Mouse (Mus musculus) retina, embryonic 14.5 days (tissue): ENCODE measurements at regions not wholly inside any gene's neighbourhood (a gene's known extent, or its start where the extent isn't known, plus 50 kb on each side); places are given as distances from the start of the nearest gene placed in this dataset.
A peak's percentile ranks its signal among the peaks of the same experiment; 100 is the strongest.

Experiments
- DNase-seq: peaks from one replicate; pipeline ENCODE4 v3.0.0-alpha.2; 2015; ENCODE audit warnings: low spot score

DNA sequence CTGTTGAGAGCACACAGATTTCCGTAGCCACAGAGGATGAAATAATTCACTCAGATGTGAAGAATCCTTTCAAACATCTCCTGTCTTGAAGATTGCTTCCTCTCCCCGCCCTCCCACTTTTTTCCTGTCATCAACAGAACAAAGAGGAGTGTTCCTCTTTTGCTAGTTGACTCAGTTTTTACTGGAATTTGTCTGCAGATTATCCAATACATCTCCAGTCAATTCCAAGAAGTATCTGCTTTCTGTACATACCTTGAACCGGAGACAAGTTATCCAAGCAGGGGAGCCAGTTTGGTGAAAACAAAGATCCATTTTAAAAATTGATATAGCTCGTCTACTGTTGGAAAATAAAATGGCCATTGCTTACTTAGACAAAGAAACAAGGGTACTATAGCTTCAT, 328.5 kb downstream of the Ttll7 start:
- DNase-seq: no peak

DNA sequence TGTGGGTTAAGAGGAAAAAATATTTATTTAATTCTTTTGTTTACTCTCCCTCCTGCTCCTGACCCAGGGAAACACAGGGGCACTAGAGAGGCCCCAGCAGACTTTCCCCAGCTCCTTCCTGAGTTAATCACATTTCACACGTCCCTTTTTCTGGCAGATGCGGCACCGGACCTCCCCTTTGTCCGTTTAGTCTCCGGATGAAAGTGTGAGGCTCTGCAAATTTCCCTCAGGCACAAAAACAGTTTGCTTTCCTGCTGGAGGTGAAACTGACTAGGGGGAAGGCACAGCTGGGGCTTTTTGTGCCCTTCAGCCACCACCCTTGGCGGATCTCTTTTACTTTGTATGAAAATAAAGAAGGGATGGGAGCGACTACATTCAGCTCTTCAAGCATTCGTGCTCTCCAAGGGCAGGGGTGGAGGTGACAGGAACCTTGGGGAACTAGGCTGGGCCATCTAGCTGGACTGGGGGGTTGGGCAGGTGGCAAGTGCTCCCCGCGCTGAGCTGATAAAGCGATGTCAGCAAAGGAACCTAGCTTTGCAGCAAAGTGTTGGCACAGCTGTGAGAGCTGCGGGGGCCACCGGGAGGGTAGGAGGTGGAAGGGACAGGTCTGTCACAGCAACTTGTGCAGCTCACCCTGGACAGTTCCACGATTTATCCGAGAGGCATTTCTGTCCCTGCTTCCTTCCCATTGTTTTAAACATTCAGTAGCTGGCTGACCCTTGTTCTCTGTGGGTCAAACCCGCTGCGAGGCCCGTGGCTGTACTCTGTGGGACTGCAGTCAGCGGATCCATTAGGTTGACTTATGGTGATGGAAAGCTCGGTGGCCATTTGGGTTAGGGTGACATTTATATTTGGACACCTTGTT, 329.6 kb downstream of the Ttll7 start:
- peak; percentile 71 for DNase-seq

DNA sequence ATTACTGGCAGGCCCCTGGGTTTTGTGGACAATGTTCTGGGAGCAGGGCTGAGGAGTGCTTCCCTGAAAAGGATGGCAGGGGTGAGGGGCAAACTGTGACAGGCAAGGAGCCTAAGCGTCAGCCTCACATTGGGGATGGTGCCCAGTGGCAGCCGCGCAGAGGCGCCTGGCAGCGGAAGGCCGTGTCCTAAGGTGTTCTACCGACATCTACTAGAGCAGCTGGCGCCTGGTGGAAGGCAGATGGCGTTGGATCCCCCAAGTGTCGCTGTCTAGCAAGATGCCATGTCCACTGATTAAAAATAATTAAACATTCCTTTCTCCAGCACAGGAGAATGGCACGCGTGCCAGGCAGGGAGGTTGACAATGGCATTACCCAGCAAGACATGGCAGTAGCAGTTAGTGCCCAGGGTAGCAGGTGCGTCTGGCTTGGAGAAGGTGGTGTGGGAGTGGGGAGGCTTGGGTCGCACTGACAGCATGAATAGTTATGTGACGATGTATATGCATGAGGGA, 330.3 kb downstream of the Ttll7 start:
- no peak for DNase-seq

DNA sequence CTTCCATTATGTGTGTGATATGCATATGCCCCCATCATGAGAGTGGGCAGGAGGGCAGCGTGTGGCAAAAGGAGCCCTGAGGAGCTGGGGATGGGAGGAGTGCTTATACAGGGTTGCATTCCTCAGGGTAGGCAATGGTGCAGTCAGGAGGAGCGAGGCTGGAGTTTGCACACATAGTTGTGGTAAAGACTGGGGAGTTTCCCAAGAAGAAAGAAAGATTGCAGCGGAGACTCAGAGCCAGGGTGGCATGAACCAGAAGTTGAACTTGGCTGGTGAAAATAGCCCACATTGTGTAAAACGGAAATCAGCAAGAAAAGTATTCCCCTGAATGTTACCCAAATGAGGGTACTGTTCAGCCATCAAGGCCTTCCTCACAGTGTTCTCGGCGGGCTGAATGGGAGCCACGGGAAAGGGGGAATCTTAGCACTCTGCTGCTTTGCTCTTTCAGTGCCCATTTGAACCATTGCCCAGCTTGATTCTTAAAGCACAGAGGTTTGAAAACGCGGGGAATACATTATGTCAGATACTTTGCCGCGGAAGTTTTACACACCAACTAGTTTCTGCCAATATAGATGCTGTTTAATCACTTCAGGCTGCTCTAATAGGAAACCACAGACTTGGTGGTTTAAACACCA, 331.6 kb downstream of the Ttll7 start:
- no peak for DNase-seq

DNA sequence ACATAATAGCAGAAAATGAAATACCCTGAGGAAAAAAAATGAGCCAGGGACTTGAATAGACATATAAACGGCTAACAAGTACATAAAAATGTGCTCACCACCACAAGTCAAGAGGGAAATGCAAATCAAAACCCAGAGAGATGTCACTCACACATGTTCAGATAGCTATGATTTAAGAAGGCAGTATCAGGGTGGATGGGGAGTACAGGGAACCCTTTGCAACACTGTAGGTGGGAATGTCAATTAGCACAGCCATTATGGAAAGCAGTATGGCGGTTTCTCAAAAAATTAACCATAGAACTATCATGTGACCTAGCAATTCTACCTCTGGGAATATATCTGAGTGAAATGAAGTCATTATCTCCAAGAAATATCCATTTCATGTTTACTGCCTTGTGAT, 337.6 kb downstream of the Ttll7 start:
- DNase-seq: no peak

DNA sequence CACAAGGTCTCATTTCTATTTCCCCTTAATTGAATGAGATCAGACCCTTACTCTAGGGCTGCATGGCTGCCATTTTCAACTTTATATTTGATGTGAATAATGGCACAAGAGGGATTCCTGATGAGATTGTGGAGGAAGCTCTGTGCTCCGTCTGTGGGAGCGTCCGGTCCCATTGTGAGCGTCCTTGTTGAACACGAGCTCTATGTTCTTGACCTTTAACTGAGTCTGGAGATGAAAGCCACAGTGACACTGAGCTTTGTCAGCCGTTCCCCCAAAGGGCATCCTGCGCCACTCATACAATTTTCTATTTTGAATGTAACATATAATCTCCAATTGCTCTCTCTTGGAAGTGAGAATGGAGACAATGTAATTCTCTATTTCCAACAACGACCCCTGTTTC, 344.5 kb downstream of the Ttll7 start:
- no peak for DNase-seq

DNA sequence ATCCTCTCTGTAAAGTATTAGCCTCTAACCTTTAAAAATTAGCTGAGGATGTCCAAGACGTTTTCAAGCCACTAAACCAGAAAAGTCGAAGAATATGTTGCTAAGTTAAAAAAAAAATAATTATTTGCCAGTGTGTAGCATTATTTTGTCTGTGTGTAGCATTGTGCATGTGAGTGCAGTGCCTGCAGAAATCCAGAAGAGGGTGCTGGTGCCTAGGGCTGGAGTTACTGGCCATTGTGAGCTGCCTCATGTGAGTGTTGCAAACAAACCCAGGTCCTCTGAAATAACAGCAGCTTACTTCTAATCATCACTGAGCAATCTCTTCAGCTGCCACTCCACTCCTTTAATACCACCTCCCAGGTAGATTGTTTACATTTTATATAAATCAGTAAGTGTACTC, 345.0 kb downstream of the Ttll7 start:
- peak; percentile 46 for DNase-seq

DNA sequence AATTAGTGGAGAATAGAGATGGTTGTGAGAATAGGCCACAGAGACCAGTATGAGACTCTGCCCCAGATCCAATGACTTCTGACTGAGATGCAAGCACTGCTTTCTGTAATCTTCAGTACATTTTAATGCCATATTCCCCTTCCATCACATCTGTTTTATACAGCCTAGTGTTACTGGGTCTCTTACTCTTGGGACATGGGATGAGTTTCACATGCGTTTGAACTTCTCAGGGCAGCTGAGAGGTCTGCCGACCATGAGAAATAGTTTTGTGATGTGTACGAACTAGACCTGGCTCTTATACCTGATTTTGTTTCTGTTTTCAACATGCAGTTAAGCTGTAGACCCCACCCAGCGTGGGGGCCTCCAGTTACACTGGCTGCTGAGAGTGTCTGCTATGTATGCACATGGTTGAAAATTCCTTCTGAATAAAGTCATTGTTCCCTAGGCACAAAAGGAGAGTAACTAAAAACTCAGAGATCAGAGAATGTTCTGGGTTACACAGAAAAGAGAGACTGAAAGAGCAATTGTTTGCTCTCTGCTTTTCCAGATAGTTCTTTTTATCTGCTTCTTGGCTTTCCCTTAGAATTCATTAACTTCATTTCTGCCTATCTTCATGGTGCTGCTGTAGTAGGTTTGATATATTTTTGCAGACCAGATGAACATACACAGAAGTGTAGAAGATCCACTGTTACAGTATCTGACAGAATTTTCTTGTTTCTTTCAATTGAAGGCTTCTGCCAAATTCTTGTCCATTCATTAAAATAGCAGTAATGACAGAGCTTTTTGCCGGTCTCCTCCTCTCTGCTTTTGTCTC, 359.2 kb downstream of the Ttll7 start:
- DNase-seq: peak; percentile 12

DNA sequence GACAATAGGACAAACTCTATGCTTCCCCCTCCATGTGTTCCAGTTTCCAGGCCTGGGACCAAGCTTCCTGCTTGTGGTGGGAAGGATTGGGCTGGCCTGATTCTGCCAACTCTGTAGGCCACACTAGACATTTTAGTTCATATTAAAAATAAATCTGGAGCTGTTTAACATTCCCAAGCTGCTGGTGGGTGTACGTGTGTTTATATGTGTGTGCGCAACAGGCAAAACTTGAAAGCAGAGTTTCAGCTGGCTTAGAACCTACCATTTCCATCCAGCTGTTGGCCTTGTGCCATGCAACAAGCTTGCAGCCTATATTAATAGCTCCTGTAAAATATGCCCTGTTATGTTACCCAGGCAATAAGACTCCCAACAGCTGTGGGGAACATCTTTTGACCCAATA, 376.5 kb downstream of the Ttll7 start:
- DNase-seq: no peak

DNA sequence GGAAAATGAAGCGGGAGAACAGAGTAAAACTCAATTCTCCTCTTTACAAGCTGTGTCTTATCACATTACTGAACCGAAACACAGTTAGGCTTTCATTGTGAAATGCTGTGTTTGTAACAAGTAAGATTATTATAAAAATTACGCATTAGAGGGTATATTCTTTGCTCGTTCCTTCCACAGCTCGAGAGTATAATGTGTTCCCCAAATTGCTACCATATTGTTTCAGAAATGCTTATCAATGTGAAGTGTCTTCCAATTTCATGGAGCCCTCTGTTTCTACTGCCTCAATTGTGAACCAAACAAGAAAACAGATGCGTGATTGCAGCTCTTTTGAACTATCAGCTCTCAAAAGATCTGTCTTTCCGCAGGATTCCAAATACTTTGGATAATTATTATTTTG, 378.4 kb downstream of the Ttll7 start:
- no peak for DNase-seq

DNA sequence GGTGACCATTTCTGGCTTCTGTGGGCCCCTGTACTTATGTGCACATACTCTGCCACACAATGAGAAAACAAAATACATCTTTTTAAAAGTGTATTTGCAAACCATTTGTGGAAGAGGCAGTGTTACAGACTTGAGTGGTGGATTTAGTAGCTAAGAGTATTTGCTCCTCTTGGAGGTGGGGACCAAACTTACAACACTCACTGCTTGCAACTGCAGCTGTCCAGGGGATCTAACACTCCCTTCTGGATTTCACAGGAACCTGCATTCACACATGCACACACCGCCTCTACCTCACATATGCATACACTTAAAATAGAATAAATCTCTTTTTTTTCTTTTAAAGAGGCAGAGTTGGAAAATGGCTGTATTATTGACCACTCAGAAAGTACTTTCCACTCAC, 386.2 kb downstream of the Ttll7 start:
- DNase-seq: no peak

DNA sequence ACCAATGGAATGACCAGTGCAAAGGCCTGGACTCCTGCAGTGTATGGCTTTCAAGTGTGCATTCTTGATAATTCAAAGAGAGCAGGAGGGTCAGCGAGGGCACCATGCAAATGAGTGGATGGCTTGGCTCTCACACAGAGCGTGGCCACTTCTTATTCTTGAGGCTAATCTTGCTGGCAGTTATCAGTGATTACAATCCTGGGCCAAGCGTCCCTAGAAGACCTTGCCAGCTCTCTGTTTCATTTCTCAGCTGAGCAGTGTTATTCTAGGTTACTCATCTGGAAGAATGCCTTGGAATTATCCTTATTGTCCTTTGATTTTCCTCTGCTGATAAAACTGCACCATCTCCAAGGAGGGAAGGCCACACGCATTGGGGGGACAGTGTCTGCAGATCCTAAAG, 388.5 kb downstream of the Ttll7 start:
- peak; percentile 73 for DNase-seq

DNA sequence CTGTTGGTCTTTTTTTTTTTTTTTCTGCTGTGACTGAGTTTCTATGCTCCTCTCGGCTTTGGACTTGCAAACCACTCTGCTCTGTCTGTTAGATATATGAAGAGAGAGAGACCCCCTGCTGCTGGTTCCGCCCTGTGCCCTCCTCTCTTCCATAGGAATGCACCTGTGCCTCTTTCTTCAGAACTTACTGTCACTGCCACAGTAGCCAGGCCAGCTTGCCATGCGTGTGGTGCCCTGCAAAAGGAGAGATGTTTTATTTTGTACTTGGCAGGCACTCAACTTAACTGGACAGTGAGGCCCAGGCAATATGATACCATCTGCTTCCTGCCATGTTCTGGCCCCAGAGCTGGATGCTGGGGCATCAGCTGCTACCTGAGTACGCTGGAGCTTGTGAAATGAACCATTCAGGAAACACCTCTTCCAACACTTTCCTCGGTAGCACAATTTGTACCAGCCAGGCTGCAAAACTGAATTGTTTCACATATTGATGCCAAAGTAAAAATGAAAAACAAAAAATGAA, 392.8 kb downstream of the Ttll7 start:
- DNase-seq: no peak

DNA sequence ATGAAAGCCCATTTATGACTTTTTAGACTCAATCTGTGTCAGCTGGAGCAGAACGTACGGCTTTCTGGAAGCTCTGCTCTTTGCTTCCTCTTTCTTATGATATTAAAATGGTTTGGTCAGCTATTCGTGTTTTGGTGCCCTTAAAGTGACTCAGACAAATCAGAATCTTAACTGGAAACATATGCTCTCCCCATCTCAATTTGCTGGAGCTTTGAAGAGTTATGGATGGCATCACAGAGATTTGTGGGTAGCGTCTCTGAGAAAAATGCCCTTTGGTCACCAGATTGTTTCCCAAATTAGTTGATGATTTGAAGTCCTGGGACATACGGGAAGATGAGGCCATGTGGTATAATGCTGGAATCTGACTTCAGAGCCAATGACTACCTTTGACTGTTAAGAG, 394.0 kb downstream of the Ttll7 start:
- DNase-seq: no peak

DNA sequence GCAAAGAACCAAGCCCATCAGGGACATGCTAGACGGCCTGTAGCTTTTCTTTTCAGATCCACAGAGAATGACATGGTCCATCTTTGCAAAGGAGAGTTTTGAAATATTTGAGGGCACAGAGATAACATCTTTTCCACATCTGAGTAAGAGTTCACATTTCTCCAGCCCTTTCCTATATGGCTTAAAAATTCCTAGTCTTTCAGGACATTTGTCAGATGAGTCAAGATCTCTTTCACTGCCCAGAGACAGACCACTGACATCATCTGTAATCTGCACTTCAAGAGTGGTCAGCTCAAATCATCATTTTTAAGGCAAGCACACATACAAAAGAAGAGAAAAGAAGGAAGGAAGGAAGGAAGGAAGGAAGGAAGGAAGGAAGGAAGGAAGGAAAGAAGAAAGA, 397.3 kb downstream of the Ttll7 start:
- DNase-seq: no peak

DNA sequence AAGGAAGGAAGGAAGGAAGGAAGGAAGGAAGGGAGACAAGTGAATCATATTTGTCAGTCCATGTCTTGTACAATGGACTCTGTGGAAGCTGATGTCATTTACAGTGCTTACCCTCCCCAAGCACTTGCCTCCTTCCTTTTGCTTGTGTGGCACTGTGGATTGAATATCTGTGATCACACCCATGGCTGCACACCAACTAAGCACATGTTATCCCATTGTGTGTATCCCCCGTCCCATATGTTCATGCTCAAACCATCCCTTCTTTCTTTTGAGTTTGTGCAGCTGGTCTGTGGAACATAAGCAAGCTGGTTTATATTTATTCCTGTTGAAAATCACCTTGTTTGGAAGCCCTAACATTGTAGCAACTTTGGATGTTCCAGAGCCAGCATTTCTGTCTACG, 397.7 kb downstream of the Ttll7 start:
- DNase-seq: no peak

DNA sequence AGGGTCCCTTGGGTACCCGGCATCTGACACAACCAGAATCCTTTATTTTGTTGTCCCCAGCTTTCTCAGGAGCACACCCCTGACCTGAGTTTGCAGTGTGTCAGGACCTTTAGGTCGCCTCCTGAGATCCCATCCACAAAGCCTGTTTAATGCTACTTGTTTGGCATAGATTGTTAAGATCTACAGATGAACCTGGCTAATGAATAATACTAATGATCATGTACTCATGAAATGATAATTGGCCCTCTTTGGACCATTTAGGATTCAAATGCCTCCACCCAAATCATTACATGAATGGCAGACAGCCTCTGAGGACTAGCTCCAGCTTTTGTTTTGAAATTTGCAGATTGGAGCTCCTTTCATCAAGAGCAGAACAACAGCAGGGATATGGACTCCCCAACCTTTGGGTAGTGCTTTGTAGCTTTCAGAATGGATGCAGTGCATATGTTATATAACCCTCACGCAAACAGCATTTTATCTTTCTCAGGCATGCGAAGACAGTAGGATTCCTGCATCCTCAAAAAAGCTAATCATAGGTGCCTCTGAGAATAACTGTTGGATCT, 400.1 kb downstream of the Ttll7 start:
- DNase-seq: no peak

DNA sequence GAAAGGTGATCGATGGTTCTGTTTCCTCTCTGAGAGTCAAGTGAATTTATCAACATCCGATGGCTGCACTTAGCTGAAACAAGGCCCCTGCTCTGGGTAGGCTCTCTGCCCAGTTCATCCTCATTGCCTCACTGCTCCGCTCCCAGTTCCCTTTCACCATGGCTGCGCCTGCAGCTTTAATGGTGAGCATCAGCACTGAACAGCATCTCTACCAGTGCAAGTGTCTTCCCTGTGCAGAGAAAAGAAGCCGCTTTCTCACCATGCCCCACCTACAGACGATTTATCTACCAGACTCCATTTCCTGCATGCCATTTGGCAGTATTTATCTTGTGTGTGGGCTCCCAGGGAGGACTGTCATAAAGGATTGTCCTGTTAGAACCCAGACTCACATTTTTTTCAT, 400.6 kb downstream of the Ttll7 start:
- DNase-seq: no peak

DNA sequence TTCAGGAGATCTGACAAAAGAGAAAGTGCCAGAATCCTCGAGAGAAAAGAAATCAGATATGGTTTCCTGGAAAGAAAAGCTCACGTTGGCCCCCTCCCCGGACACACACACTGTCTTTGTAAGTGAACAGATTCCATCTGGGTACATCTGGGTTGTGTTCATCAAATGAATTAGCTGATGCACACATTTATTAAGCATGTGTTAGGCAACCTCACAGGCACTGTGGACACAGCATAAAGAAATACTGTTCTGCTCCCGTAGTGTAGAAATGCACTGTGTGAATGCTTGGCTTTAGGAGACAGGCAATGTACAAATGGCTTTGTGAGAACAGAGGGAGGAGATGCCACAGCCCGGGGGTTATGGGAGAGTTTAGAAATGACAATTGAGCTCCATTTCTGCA, 402.3 kb downstream of the Ttll7 start:
- DNase-seq: peak; percentile 63

DNA sequence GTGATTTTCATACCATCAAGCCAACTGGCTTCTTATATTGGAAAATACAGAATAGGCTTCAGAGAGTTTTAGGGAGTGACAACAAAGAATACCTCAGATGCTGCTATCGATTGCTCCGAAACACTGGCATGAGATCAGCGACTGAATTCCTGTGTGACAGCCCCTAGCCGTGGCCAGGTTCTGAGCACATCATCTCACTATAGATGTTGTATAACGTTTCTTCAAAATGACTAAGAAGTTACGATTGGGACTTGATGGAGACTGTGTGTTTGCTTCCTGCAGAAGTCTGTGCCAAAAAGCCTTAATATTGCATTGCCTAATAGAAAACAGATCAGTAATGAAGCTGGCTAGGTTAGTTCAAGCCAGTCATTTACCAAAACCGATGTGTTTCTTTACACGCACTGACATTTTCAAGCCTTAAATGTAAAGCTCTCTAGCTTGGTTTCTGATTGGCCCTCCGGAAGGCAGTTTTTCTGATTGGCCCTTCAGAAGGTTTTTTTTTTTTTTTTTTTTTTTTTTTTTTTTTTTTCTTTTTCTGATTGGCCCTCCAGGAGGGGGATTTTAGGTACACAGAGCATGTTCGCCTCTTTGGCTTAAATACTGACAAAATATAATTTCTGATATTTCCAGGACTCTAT, 408.9 kb downstream of the Ttll7 start:
- DNase-seq: no peak

DNA sequence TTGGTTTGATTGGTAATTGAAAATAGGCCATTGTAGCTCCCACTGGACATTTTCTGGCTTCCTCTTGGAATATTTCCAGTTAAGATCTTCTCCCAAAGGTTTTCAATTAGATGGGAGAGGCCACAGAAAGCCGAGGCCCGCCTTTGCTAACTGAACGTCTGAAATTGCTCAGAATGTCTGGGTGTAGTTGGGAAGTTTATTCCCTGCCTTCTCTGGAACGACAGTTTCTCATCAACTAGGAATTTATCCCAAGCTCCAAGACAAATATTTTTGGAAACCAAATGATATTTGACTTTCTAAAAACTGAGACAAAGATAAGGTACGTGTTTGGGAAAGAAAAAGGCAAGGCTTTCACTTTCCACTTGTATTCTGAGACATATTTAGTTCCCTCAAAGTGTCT, 414.4 kb downstream of the Ttll7 start:
- no peak for DNase-seq

DNA sequence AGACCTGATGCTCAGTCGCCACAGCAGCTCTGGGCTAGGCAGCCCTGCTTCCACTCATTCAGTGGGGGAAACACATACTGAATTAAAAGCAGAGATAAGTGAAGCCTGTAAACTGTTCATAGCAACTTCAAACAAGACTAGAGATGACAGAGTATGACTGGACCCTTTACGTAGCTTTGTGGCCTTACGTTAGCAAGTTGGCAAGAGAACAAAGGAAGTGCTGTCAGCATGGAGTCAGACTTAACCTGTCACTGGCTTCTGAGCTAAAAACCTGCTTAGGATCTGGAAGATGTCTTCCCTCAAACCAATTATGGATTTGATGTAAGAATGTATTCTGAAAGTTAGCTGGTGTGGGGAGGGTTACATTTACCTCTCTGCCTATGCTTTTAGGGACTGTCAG, 421.3 kb downstream of the Ttll7 start:
- DNase-seq: no peak
